Mouse (Mus musculus): ENCODE measurements at regions not wholly inside any gene's neighbourhood (a gene's known extent, or its start where the extent isn't known, plus 50 kb on each side); places are given as distances from the start of the nearest gene placed in this dataset.

DNA sequence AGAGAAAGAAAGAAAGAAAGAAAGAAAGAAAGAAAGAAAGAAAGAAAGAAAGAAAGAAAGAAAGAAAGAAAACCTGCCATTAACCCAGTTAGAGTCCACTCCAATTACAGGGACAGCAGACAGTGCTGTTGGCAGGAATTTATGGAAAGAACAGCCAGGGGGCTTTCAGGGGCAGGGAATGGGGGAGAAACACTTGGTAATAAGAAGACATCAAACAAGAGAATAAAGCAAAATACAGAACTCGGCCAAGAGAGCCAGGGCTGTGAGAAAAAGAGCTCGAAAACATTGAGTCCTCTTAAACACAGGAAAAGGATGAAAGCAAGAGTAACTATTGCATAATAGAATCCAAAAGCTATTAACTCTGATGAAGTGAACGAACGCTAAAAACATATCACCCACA is 371.0 kb upstream of the Hs6st1 start:
- in situ Hi-C loops (cut with MboI; ENCODE audit: low sequenced_read_pairs in 2 of 2, unreplicated experiment in 2 of 2): no loop called here
- no peak overlapping the region for H3K27ac ChIP-seq (ENCODE audit: insufficient read depth, low read depth, low read length, poor library complexity, severe bottlenecking)

DNA sequence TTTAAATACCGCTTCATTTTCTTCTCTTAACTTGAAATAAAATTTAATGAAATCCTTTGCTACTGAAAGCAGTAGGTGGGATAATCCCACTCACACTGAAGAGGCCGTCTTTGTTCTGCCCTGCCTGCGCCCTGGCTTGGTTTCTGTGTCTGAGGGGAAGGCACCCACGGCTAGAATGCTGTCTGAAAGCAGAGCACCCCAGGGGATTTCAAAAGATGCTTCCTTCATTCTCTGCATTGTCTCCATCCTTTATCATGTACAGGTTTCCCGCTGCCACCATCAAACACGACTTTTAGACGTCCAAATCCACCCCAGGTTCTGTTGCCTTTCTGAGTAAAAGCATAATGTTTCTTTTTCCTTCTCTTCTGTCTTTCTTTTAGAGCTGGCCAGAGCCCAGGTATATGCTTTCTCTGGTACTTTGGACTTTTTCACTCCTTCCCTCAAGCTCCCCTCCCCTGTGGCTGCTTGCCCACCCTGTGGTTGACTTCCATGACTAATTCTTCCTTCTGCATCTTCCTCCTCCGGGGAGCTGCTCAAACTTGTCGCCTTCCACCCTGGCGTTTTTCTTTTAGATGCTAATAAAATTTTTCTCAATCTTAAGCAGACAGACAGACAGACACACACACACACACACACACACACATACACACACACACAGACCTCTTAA is 370.2 kb upstream of the Hs6st1 start:
- Histone ChIP-seq H3K4me1 (ENCODE audit: control insufficient read depth in 2 of 2, insufficient read depth in 2 of 2, low read length in 2 of 2, poor library complexity in 1 of 2) (peaks cover 2 to 5% of the 10 kb centered on the region in 2 experiments; a peak in 2 of 4 replicates), H3K9ac (ENCODE audit: insufficient read depth, low read depth, low read length, poor library complexity, severe bottlenecking) (no peak overlapping the region), H3K4me3 (ENCODE audit: insufficient read depth in 1 of 2, low read depth in 1 of 2, low read length in 2 of 2, poor library complexity in 1 of 2, severe bottlenecking in 1 of 2) (no peak overlapping the region), H3K27ac (ENCODE audit: insufficient read depth, low read depth, low read length, poor library complexity, severe bottlenecking) (no peak overlapping the region; the same call in 1 of the 2 replicates), H3K9me3 (ENCODE audit: control insufficient read depth, insufficient read depth, low read depth, low read length) (no peaks in the 10 kb centered on the region), H3K36me3 (ENCODE audit: control insufficient read depth, insufficient read depth, low read length, poor library complexity, severe bottlenecking) (no peaks in the 10 kb centered on the region)
- no peak for TF ChIP-seq ZC3H11A (IDR thresholded peaks at IDR 0.05; ENCODE audit: borderline replicate concordance, low read depth, low read length)
- no peak for TF ChIP-seq CHD2 (IDR thresholded peaks at IDR 0.05; ENCODE audit: low read depth, low read length)
- TF ChIP-seq MAFK (IDR thresholded peaks at IDR 0.05; ENCODE audit: insufficient read depth, low read depth, low read length): no peak
- TF ChIP-seq ZNF384 (IDR thresholded peaks at IDR 0.05; ENCODE audit: low read depth, low read length): no peak
- in situ Hi-C loops (cut with MboI; ENCODE audit: low sequenced_read_pairs in 2 of 2, unreplicated experiment in 2 of 2): no loop called here
- peak; percentile 74 for DNase-seq (ENCODE audit: low read depth, low spot score)

More for the DNA sequence above, 371.0 kb upstream of the Hs6st1 start:
- Histone ChIP-seq H3K4me3 (ENCODE audit: insufficient read depth in 1 of 2, low read depth in 1 of 2, low read length in 2 of 2, poor library complexity in 1 of 2, severe bottlenecking in 1 of 2) (no peak overlapping the region), H3K9ac (ENCODE audit: insufficient read depth, low read depth, low read length, poor library complexity, severe bottlenecking) (no peak overlapping the region), H3K36me3 (ENCODE audit: control insufficient read depth, insufficient read depth, low read length, poor library complexity, severe bottlenecking) (no peaks in the 10 kb centered on the region), H3K4me1 (ENCODE audit: control insufficient read depth in 2 of 2, insufficient read depth in 2 of 2, low read length in 2 of 2, poor library complexity in 1 of 2) (peaks cover 2 to 5% of the 10 kb centered on the region in 2 experiments; a peak in 2 of 4 replicates), H3K9me3 (ENCODE audit: control insufficient read depth, insufficient read depth, low read depth, low read length) (no peaks in the 10 kb centered on the region)
- no peak for DNase-seq (ENCODE audit: low read depth, low spot score)
- TF ChIP-seq MAFK (IDR thresholded peaks at IDR 0.05; ENCODE audit: insufficient read depth, low read depth, low read length): no peak
- TF ChIP-seq HCFC1 (IDR thresholded peaks at IDR 0.05; ENCODE audit: borderline replicate concordance, insufficient read depth, low read length): no peak
- TF ChIP-seq CHD2 (IDR thresholded peaks at IDR 0.05; ENCODE audit: low read depth, low read length): no peak
- no peak for TF ChIP-seq ZC3H11A (IDR thresholded peaks at IDR 0.05; ENCODE audit: borderline replicate concordance, low read depth, low read length)
- no peak for TF ChIP-seq ZNF384 (IDR thresholded peaks at IDR 0.05; ENCODE audit: low read depth, low read length)

DNA sequence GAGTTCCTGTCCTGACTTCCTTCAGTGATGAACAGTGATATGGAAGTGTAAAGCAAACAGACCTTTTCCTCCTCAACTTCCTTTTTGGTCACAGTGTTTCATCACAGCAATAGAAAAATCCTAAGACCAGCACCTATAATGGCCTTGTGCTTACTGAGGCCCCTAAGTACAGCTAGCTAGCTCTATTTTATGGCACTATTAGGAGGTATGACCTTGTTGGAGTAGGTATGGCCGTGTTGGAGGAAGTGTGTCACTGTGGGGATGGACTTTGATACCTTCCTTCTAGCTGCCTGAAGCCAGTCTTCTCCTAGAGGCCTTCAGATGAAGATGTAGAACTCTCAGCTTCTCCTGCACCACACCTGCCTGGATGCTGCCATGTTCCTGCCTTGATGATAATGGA is 365.6 kb upstream of the Hs6st1 start:
- no peak overlapping the region for H3K9ac ChIP-seq (ENCODE audit: insufficient read depth, low read depth, low read length, poor library complexity, severe bottlenecking)
- no peak for DNase-seq (ENCODE audit: low read depth, low spot score)
- no peak overlapping the region for H3K27ac ChIP-seq (ENCODE audit: insufficient read depth, low read depth, low read length, poor library complexity, severe bottlenecking)
- in situ Hi-C loops (cut with MboI; ENCODE audit: low sequenced_read_pairs in 2 of 2, unreplicated experiment in 2 of 2): no loop called here
- H3K4me1 ChIP-seq (ENCODE audit: control insufficient read depth in 2 of 2, insufficient read depth in 2 of 2, low read length in 2 of 2, poor library complexity in 1 of 2): peaks cover 0 to 3% of the 10 kb centered on the region in 2 experiments; a peak in 1 of 4 replicates
- no peaks in the 10 kb centered on the region for H3K9me3 ChIP-seq (ENCODE audit: control insufficient read depth, insufficient read depth, low read depth, low read length)
- H3K36me3 ChIP-seq (ENCODE audit: control insufficient read depth, insufficient read depth, low read length, poor library complexity, severe bottlenecking): no peaks in the 10 kb centered on the region
- TF ChIP-seq HCFC1 (IDR thresholded peaks at IDR 0.05; ENCODE audit: borderline replicate concordance, insufficient read depth, low read length): no peak
- TF ChIP-seq MAFK (IDR thresholded peaks at IDR 0.05; ENCODE audit: insufficient read depth, low read depth, low read length): no peak
- no peak for TF ChIP-seq CHD2 (IDR thresholded peaks at IDR 0.05; ENCODE audit: low read depth, low read length)
- no peak for TF ChIP-seq ZNF384 (IDR thresholded peaks at IDR 0.05; ENCODE audit: low read depth, low read length)
- no peak for TF ChIP-seq ZC3H11A (IDR thresholded peaks at IDR 0.05; ENCODE audit: borderline replicate concordance, low read depth, low read length)
- no peak overlapping the region for H3K4me3 ChIP-seq (ENCODE audit: insufficient read depth in 1 of 2, low read depth in 1 of 2, low read length in 2 of 2, poor library complexity in 1 of 2, severe bottlenecking in 1 of 2)

DNA sequence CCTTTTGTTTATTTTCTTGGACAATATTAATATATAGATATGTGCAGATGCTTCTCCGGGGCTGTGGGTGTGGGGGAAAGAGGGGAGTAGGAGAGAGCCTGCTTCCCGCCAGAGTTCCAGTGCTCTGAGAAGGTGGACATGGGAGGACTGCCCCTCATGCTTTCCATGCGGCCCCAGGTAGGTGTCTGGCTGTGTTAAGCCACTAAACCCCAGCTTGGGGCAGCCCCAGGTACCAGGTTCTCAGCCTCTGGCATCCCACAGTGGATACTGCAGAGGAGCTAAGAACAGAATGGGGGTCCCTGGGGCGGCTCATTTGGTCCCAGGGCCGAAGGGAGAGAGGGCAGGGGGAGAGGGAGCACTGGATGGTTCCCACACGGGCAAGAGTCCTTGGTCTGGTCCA is 361.9 kb upstream of the Hs6st1 start:
- H3K4me3 ChIP-seq (ENCODE audit: insufficient read depth in 1 of 2, low read depth in 1 of 2, low read length in 2 of 2, poor library complexity in 1 of 2, severe bottlenecking in 1 of 2): no peak overlapping the region
- in situ Hi-C loops (cut with MboI; ENCODE audit: low sequenced_read_pairs in 2 of 2, unreplicated experiment in 2 of 2): no loop called here
- no peaks in the 10 kb centered on the region for H3K9me3 ChIP-seq (ENCODE audit: control insufficient read depth, insufficient read depth, low read depth, low read length)
- no peak overlapping the region for H3K27ac ChIP-seq (ENCODE audit: insufficient read depth, low read depth, low read length, poor library complexity, severe bottlenecking)
- no peaks in the 10 kb centered on the region for H3K36me3 ChIP-seq (ENCODE audit: control insufficient read depth, insufficient read depth, low read length, poor library complexity, severe bottlenecking)
- no peak overlapping the region for H3K9ac ChIP-seq (ENCODE audit: insufficient read depth, low read depth, low read length, poor library complexity, severe bottlenecking)
- DNase-seq (ENCODE audit: low read depth, low spot score): no peak
- TF ChIP-seq MAFK (IDR thresholded peaks at IDR 0.05; ENCODE audit: insufficient read depth, low read depth, low read length): no peak
- no peak for TF ChIP-seq HCFC1 (IDR thresholded peaks at IDR 0.05; ENCODE audit: borderline replicate concordance, insufficient read depth, low read length)
- no peak for TF ChIP-seq ZC3H11A (IDR thresholded peaks at IDR 0.05; ENCODE audit: borderline replicate concordance, low read depth, low read length)
- no peak for TF ChIP-seq CHD2 (IDR thresholded peaks at IDR 0.05; ENCODE audit: low read depth, low read length)
- no peak for TF ChIP-seq ZNF384 (IDR thresholded peaks at IDR 0.05; ENCODE audit: low read depth, low read length)
- H3K4me1 ChIP-seq (ENCODE audit: control insufficient read depth in 2 of 2, insufficient read depth in 2 of 2, low read length in 2 of 2, poor library complexity in 1 of 2): no peaks in the 10 kb centered on the region
